Mouse (Mus musculus): ENCODE data around the gene Ano1. TPM values are rescaled to one million over a fixed set of nuclear protein-coding genes. Genes with fewer than 3 reads are reported as not detected.
A peak's percentile ranks its signal among the peaks of the same experiment; 100 is the strongest.

Gene Ano1
- polyA plus RNA-seq, 2 experiments: 8.9 to 11.5 TPM

GRCm38 (mm10) chr7:144684947-144685346 is 66.8 kb downstream of the Ano1 start:
- Histone ChIP-seq H3K4me2 (replicated peaks; ENCODE audit: low read depth, low read length, severe bottlenecking) (no peak overlapping the region), H3K9ac (ENCODE audit: low read depth, low read length, severe bottlenecking) (no peak overlapping the region), H3K36me3 (ENCODE audit: control insufficient read depth, insufficient read depth, low read length) (no peaks in the 10 kb centered on the region), H3K9me3 (ENCODE audit: control insufficient read depth, low read length) (no peaks in the 10 kb centered on the region), H3K27me3 (ENCODE audit: control insufficient read depth, insufficient read depth, low read length) (peaks cover 2% of the 10 kb centered on the region; the same call in 1 of the 2 replicates), H3K4me3 (replicated peaks; ENCODE audit: low read length) (no peak overlapping the region), H3K27ac (replicated peaks; ENCODE audit: low read depth, low read length) (no peak overlapping the region), H3K4me1 (ENCODE audit: control insufficient read depth, insufficient read depth, low read length) (peaks cover 4% of the 10 kb centered on the region)
- ATAC-seq (ENCODE audit: low FRiP score, low read depth): no peak
- TF ChIP-seq POLR2A (IDR thresholded peaks at IDR 0.05; ENCODE audit: borderline replicate concordance, extremely low read depth, insufficient read depth, insufficient read length): no peak
- 58% methylated on average over 4 of the region's 4 CpGs for WGBS
- no peak for DNase-seq (ENCODE audit: low spot score)

- WGBS: 33% methylated on average over 4 of the region's 5 CpGs
- Histone ChIP-seq H3K4me1 (ENCODE audit: control insufficient read depth, insufficient read depth, low read length) (peaks cover 2% of the 10 kb centered on the region), H3K4me2 (replicated peaks; ENCODE audit: low read depth, low read length, severe bottlenecking) (no peak overlapping the region), H3K27me3 (ENCODE audit: control insufficient read depth, insufficient read depth, low read length) (peaks cover 7% of the 10 kb centered on the region), H3K4me3 (replicated peaks; ENCODE audit: low read length) (no peak overlapping the region), H3K36me3 (ENCODE audit: control insufficient read depth, insufficient read depth, low read length) (no peaks in the 10 kb centered on the region), H3K27ac (replicated peaks; ENCODE audit: low read depth, low read length) (no peak overlapping the region), H3K9me3 (ENCODE audit: control insufficient read depth, low read length) (no peaks in the 10 kb centered on the region), H3K9ac (ENCODE audit: low read depth, low read length, severe bottlenecking) (no peak overlapping the region)
- TF ChIP-seq POLR2A (IDR thresholded peaks at IDR 0.05; ENCODE audit: borderline replicate concordance, extremely low read depth, insufficient read depth, insufficient read length): no peak
- DNase-seq (ENCODE audit: low spot score) (peak; percentile 17), ATAC-seq (ENCODE audit: low FRiP score, low read depth) (no peak)
Observed at GRCm38 (mm10) chr7:144684467-144684866, 67.3 kb downstream of the Ano1 start.

- DNase-seq (ENCODE audit: low spot score) (no peak), ATAC-seq (ENCODE audit: low FRiP score, low read depth) (no peak)
- H3K4me2 ChIP-seq (replicated peaks; ENCODE audit: low read depth, low read length, severe bottlenecking): no peak overlapping the region
- H3K36me3 ChIP-seq (ENCODE audit: control insufficient read depth, insufficient read depth, low read length): no peaks in the 10 kb centered on the region
- H3K4me1 ChIP-seq (ENCODE audit: control insufficient read depth, insufficient read depth, low read length): peaks cover 7% of the 10 kb centered on the region
- no peak overlapping the region for H3K27ac ChIP-seq (replicated peaks; ENCODE audit: low read depth, low read length)
- peaks cover 25% of the 10 kb centered on the region for H3K27me3 ChIP-seq (ENCODE audit: control insufficient read depth, insufficient read depth, low read length)
- TF ChIP-seq POLR2A (IDR thresholded peaks at IDR 0.05; ENCODE audit: borderline replicate concordance, extremely low read depth, insufficient read depth, insufficient read length): no peak
- H3K4me3 ChIP-seq (replicated peaks; ENCODE audit: low read length): no peak overlapping the region
- 76% methylated on average over 5 of the region's 5 CpGs for WGBS
- H3K9me3 ChIP-seq (ENCODE audit: control insufficient read depth, low read length): no peaks in the 10 kb centered on the region
- no peak overlapping the region for H3K9ac ChIP-seq (ENCODE audit: low read depth, low read length, severe bottlenecking)
Observed at GRCm38 (mm10) chr7:144680096-144680495, 71.7 kb downstream of the Ano1 start.

GRCm38 (mm10) chr7:144678241-144679030 is 73.3 kb downstream of the Ano1 start:
- Histone ChIP-seq H3K27me3 (ENCODE audit: control insufficient read depth, insufficient read depth, low read length) (peaks cover 25% of the 10 kb centered on the region), H3K9ac (ENCODE audit: low read depth, low read length, severe bottlenecking) (peak overlapping the region; percentile 55)

GRCm38 (mm10) chr7:144677341-144678086 is 74.3 kb downstream of the Ano1 start:
- 33% methylated on average over 11 of the region's 12 CpGs for WGBS
- Histone ChIP-seq H3K4me1 (ENCODE audit: control insufficient read depth, insufficient read depth, low read length) (peaks cover 7% of the 10 kb centered on the region), H3K4me3 (replicated peaks; ENCODE audit: low read length) (no peak overlapping the region), H3K27me3 (ENCODE audit: control insufficient read depth, insufficient read depth, low read length) (peaks cover 25% of the 10 kb centered on the region), H3K4me2 (replicated peaks; ENCODE audit: low read depth, low read length, severe bottlenecking) (0 out of 2 replicates have a peak overlapping the region, but pooled peaks have one; percentile 90), H3K9me3 (ENCODE audit: control insufficient read depth, low read length) (no peaks in the 10 kb centered on the region), H3K36me3 (ENCODE audit: control insufficient read depth, insufficient read depth, low read length) (no peaks in the 10 kb centered on the region), H3K9ac (ENCODE audit: low read depth, low read length, severe bottlenecking) (no peak overlapping the region), H3K27ac (replicated peaks; ENCODE audit: low read depth, low read length) (no peak overlapping the region)
- TF ChIP-seq POLR2A (IDR thresholded peaks at IDR 0.05; ENCODE audit: borderline replicate concordance, extremely low read depth, insufficient read depth, insufficient read length): no peak
- ATAC-seq (ENCODE audit: low FRiP score, low read depth): no peak
- DNase-seq (ENCODE audit: low spot score): no peak

More at GRCm38 (mm10) chr7:144678241-144679030, 73.3 kb downstream of the Ano1 start:
- Histone ChIP-seq H3K9me3 (ENCODE audit: control insufficient read depth, low read length) (no peaks in the 10 kb centered on the region), H3K4me2 (replicated peaks; ENCODE audit: low read depth, low read length, severe bottlenecking) (peak overlapping the region; percentile 90), H3K27ac (replicated peaks; ENCODE audit: low read depth, low read length) (no peak overlapping the region), H3K36me3 (ENCODE audit: control insufficient read depth, insufficient read depth, low read length) (no peaks in the 10 kb centered on the region), H3K4me1 (ENCODE audit: control insufficient read depth, insufficient read depth, low read length) (peaks cover 7% of the 10 kb centered on the region), H3K4me3 (replicated peaks; ENCODE audit: low read length) (peak overlapping the region; percentile 40)
- no peak for TF ChIP-seq POLR2A (IDR thresholded peaks at IDR 0.05; ENCODE audit: borderline replicate concordance, extremely low read depth, insufficient read depth, insufficient read length)
- DNase-seq (ENCODE audit: low spot score) (no peak), ATAC-seq (ENCODE audit: low FRiP score, low read depth) (no peak)
- WGBS: 6% methylated on average over 60 of the region's 68 CpGs
